Mouse (Mus musculus) limb, embryonic 15.5 days (tissue): ENCODE results near the gene 1700037H04Rik. TPM values are rescaled to one million over a fixed set of nuclear protein-coding genes. Genes with fewer than 3 reads are reported as not detected.
A peak's percentile ranks its signal among the peaks of the same experiment; 100 is the strongest.

Source experiments
- ATAC-seq: fragments of 200-750 bp; cut with Nextera tagmentation; 2 replicates; pipeline ENCODE4 v1.8.0; 2017; ENCODE audit warnings: low read depth, moderate TSS enrichment; ENCODE audit not compliant: insufficient number of reproducible peaks, low FRiP score, low TSS enrichment
- H3K27ac ChIP-seq: fragments of 300-500 bp; sonication (generic); 2 replicates; pipeline ENCODE4 v1.5.1; 2015; ENCODE audit warnings: moderate library complexity, mild to moderate bottlenecking, inconsistent platforms
- H3K27me3 ChIP-seq: fragments of 300-500 bp; sonication (generic); 2 replicates; pipeline ENCODE4 v1.6.1; 2015; ENCODE audit warnings: inconsistent platforms
- H3K36me3 ChIP-seq: fragments of 300-500 bp; sonication (generic); 2 replicates; pipeline ENCODE4 v1.6.1; 2015; ENCODE audit warnings: inconsistent platforms
- H3K4me1 ChIP-seq: fragments of 300-500 bp; sonication (generic); 2 replicates; pipeline ENCODE4 v1.6.1; 2015; ENCODE audit warnings: inconsistent platforms
- H3K4me2 ChIP-seq: fragments of 300-500 bp; sonication (generic); 2 replicates; pipeline ENCODE4 v1.6.1; 2015; ENCODE audit warnings: mild to moderate bottlenecking, inconsistent platforms
- H3K4me3 ChIP-seq: fragments of 300-500 bp; sonication (generic); 2 replicates; pipeline ENCODE4 v1.5.1; 2015; ENCODE audit warnings: mild to moderate bottlenecking, inconsistent platforms
- H3K9ac ChIP-seq: fragments of 300-500 bp; sonication (generic); 2 replicates; pipeline ENCODE4 v1.6.1; 2015; ENCODE audit warnings: inconsistent platforms
- H3K9me3 ChIP-seq: fragments of 300-500 bp; sonication (generic); 2 replicates; pipeline ENCODE4 v1.6.1; 2016; ENCODE audit warnings: inconsistent platforms
- WGBS: fragments of 180-500 bp; shearing (Covaris S2); methylation state at CpG from one replicate; pipeline ENCODE4 v1.1.7; 2015; 5-methylcytosine and 5-hydroxymethylcytosine counted together
- polyA plus RNA-seq: library from polyadenylated mRNA; unstranded; fragments of >200 nt; fragmentation: Nextera tagmentation; extraction: Ambion mirVana; gene quantifications from 2 replicates; pipeline ENCODE4 v1.2.1, GENCODE M21; 2015

Gene 1700037H04Rik
- polyA plus RNA-seq, 1 experiment from 2014 or later, result 56.0 TPM

- Histone ChIP-seq H3K4me3 (peak overlapping the region; percentile 71), H3K27me3 (no peaks in the 10 kb centered on the region), H3K36me3 (no peaks in the 10 kb centered on the region), H3K27ac (peak overlapping the region; percentile 74; the same call in 1 of the 2 replicates), H3K9ac (peak overlapping the region; percentile 57), H3K4me1 (peaks cover 18% of the 10 kb centered on the region), H3K9me3 (no peaks in the 10 kb centered on the region), H3K4me2 (peak overlapping the region; percentile 86)
- ATAC-seq, result peak; percentile 20
- WGBS, result under 1% methylated on average over 18 of the region's 18 CpGs
Observed at GRCm38 (mm10) chr2:131159491-131159910, 380 bp downstream of the 1700037H04Rik start.

- H3K4me3 ChIP-seq, result no peak overlapping the region
- no peak overlapping the region for H3K9ac ChIP-seq
- no peaks in the 10 kb centered on the region for H3K27me3 ChIP-seq
- H3K4me1 ChIP-seq, result peaks cover 16% of the 10 kb centered on the region
- no peak for ATAC-seq
- no peak overlapping the region for H3K27ac ChIP-seq
- H3K36me3 ChIP-seq, result peaks cover 14% of the 10 kb centered on the region
- no peaks in the 10 kb centered on the region for H3K9me3 ChIP-seq
- 91% methylated on average over 7 of the region's 7 CpGs for WGBS
- H3K4me2 ChIP-seq, result no peak overlapping the region
Observed at GRCm38 (mm10) chr2:131156987-131157386, 2.9 kb downstream of the 1700037H04Rik start.

DNA sequence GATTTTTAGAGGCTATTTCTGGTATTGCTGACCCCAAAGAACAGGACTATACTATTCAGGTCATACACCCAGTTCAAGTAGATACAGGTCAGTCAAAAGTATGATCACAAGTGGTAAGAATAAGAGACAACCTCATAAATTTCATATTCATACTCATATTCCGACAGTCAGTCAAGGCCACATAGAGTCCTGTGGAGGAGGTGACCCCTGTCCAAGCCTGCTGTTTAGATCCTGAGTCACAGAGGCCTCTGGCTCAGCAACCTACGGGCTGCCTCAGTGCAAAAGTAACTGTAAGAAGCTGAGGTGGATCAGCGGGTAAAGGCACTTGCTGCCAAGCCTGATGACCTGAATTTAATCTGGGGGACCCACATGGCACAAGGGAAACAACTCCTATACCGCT, 5.8 kb downstream of the 1700037H04Rik start:
- Histone ChIP-seq H3K36me3 (peaks cover 42% of the 10 kb centered on the region), H3K9me3 (no peaks in the 10 kb centered on the region), H3K27ac (no peak overlapping the region), H3K4me3 (no peak overlapping the region), H3K4me2 (no peak overlapping the region), H3K9ac (no peak overlapping the region), H3K27me3 (no peaks in the 10 kb centered on the region), H3K4me1 (peaks cover 12% of the 10 kb centered on the region)
- ATAC-seq, result no peak
- WGBS, result 91% methylated on average over 4 of the region's 4 CpGs

- Histone ChIP-seq H3K4me2 (no peak overlapping the region), H3K36me3 (peaks cover 60% of the 10 kb centered on the region), H3K9ac (no peak overlapping the region), H3K9me3 (no peaks in the 10 kb centered on the region), H3K27ac (no peak overlapping the region), H3K4me1 (peaks cover under 1% of the 10 kb centered on the region; the same call in 1 of the 2 replicates), H3K27me3 (no peaks in the 10 kb centered on the region), H3K4me3 (no peak overlapping the region)
- no peak for ATAC-seq
- 92% methylated on average over 7 of the region's 7 CpGs for WGBS
Observed at GRCm38 (mm10) chr2:131152166-131152730, 7.6 kb downstream of the 1700037H04Rik start.

- H3K4me1 ChIP-seq, result peaks cover 2% of the 10 kb centered on the region; the same call in 1 of the 2 replicates
Observed at GRCm38 (mm10) chr2:131149254-131149578, 10.7 kb downstream of the 1700037H04Rik start.

GRCm38 (mm10) chr2:131148353-131149253, 11.3 kb downstream of the 1700037H04Rik start:
- Histone ChIP-seq H3K9ac (no peak overlapping the region), H3K27ac (no peak overlapping the region), H3K4me2 (no peak overlapping the region), H3K27me3 (no peaks in the 10 kb centered on the region), H3K9me3 (no peaks in the 10 kb centered on the region), H3K4me1 (peaks cover 2% of the 10 kb centered on the region; the same call in 1 of the 2 replicates), H3K36me3 (peaks cover 94% of the 10 kb centered on the region), H3K4me3 (no peak overlapping the region)
- no peak for ATAC-seq
- 82% methylated on average over 8 of the region's 8 CpGs for WGBS

More at GRCm38 (mm10) chr2:131149254-131149578, 10.7 kb downstream of the 1700037H04Rik start:
- Histone ChIP-seq H3K9me3 (no peaks in the 10 kb centered on the region), H3K36me3 (peaks cover 90% of the 10 kb centered on the region), H3K27me3 (no peaks in the 10 kb centered on the region), H3K9ac (no peak overlapping the region), H3K4me2 (no peak overlapping the region), H3K27ac (no peak overlapping the region), H3K4me3 (no peak overlapping the region)
- 87% methylated on average over 3 of the region's 3 CpGs for WGBS
- no peak for ATAC-seq

GRCm38 (mm10) chr2:131147043-131147365, 12.9 kb downstream of the 1700037H04Rik start:
- H3K4me3 ChIP-seq, result no peak overlapping the region
- no peaks in the 10 kb centered on the region for H3K27me3 ChIP-seq
- no peak overlapping the region for H3K9ac ChIP-seq
- H3K9me3 ChIP-seq, result no peaks in the 10 kb centered on the region
- peaks cover 94% of the 10 kb centered on the region for H3K36me3 ChIP-seq
- no peak overlapping the region for H3K27ac ChIP-seq
- ATAC-seq, result no peak
- H3K4me1 ChIP-seq, result peaks cover 10% of the 10 kb centered on the region
- 92% methylated on average over 8 of the region's 8 CpGs for WGBS
- H3K4me2 ChIP-seq, result no peak overlapping the region

DNA sequence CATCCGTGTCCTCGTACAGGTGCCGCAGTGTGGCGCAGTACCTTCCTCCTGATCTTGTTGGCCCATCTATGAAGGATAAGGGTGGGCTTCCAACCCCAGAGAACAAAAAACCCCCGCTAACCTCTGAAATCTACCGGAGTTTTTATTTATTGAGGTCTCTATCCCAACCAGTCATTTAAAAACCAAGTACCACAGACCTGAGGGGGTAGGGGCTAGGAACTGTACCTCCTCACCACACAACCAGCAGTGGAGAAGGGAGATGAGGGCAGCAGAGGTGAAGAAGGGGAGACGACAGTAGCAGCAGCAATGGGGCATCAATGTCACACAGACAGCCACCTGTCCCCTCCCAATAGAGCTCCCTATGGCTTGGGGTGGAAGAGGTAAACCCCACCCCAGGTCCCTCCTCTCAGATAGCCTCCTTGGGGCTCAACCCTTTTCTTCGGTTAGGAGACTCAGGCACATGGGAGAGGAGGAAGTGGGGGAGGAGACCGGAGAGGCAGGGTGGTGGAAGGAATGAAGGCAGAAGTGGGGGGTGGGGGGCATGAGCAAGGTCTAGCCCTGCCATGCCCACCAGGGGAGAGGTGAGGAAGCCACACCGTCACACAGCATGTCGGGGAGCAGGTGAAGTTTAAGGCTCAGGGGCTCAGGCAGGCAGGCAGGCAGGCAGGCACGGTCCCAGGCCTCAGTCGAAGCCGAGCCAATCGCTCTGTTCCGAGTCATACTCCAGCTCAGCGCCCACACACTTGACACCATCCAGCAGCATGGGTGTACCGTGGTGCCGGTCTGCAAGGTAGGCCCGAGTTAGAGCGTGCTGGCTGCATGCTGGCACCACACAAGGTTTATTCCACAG, 13.5 kb downstream of the 1700037H04Rik start:
- WGBS, result 82% methylated on average over 21 of the region's 21 CpGs
- ATAC-seq, result no peak
- H3K36me3 ChIP-seq, result peaks cover 94% of the 10 kb centered on the region
- no peaks in the 10 kb centered on the region for H3K27me3 ChIP-seq
- no peak overlapping the region for H3K27ac ChIP-seq
- no peaks in the 10 kb centered on the region for H3K9me3 ChIP-seq
- no peak overlapping the region for H3K9ac ChIP-seq
- no peak overlapping the region for H3K4me2 ChIP-seq
- H3K4me1 ChIP-seq, result peaks cover 10% of the 10 kb centered on the region
- no peak overlapping the region for H3K4me3 ChIP-seq

DNA sequence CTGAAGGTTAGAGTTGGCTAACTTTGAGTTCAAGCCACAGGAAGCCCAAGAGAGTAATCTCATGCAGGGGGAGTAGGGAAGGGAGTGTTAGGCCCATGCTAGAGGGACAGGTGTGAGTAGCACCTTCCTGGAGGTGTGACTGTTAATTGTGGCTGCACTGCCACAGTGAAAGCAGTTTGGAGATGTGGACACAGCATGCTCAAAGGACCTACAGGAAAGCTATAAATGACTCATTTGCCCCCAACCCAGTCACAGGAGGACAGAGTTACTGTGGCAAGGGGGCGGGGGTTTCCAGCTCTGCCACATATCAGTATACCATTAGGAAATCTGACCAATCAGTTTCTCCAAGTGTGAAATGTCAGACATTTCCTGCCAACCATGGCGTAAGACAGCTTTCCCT, 14.3 kb downstream of the 1700037H04Rik start:
- H3K36me3 ChIP-seq, result peaks cover 94% of the 10 kb centered on the region
- no peak for ATAC-seq
- no peaks in the 10 kb centered on the region for H3K9me3 ChIP-seq

DNA sequence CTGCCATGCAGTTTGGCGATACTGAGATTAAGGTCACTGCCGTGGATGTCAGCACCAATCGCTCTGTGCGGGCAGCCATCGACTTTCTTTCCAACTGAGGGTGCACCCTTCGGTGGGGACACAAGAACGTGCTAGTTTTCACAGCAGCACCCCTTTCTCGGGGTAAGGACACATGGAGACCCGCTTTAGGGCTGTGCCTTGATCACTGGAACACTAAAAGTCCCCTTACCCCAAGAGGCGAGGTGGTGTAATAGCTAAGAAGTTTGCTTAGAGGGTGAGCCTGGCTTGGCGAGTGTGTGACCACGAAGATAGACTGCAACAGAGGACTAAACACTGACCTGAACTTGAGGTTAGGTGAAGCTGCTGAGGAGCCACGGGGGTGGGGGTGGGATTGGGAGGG, 14.8 kb downstream of the 1700037H04Rik start:
- H3K4me2 ChIP-seq, result no peak overlapping the region
- ATAC-seq, result no peak
- H3K9me3 ChIP-seq, result no peaks in the 10 kb centered on the region
- peaks cover 94% of the 10 kb centered on the region for H3K36me3 ChIP-seq
- 54% methylated on average over 13 of the region's 13 CpGs for WGBS
- H3K4me1 ChIP-seq, result peaks cover 10% of the 10 kb centered on the region
- no peak overlapping the region for H3K4me3 ChIP-seq
- H3K27ac ChIP-seq, result no peak overlapping the region
- no peaks in the 10 kb centered on the region for H3K27me3 ChIP-seq
- no peak overlapping the region for H3K9ac ChIP-seq

More for the DNA sequence above, 14.3 kb downstream of the 1700037H04Rik start:
- peaks cover 10% of the 10 kb centered on the region for H3K4me1 ChIP-seq
- no peak overlapping the region for H3K4me2 ChIP-seq
- H3K4me3 ChIP-seq, result no peak overlapping the region
- 74% methylated on average over 2 of the region's 2 CpGs for WGBS
- H3K27ac ChIP-seq, result no peak overlapping the region
- H3K9ac ChIP-seq, result no peak overlapping the region
- H3K27me3 ChIP-seq, result no peaks in the 10 kb centered on the region

DNA sequence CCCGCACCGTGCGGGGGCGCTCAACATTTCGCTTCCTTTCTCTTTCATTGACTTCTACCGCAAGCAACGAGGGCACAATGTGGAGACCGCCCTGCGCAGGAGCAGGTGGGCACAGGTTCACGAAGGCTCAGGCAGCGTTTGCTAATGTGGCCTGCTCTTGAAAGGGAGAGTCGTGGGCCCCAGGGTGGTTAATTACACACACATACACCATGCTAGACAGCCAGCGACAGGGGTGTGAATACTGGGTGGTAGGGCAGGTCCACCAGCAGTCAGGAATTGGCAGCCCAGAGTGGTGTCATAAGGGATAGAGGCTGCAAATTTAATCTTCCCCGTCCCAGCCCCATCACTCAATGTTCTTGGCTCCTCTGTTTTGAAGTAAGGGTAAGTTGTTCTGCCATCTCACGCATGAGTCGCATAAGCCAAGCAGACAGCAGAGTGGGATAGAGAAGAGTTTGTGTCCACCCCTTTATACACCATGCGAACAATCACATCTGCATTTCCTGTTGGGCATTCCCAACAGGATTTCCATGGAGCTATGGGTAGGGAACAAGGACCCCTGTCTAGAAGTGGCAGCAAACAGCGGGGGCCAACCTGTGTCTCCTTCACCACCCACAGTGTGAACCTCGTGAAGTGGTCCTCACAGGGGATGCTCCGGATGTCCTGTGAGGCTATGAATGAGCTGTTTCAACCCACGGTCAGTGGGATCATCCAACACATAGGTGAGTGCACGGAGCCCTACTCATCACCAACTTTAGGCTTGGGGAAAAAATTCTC, 16.7 kb downstream of the 1700037H04Rik start:
- H3K9ac ChIP-seq, result no peak overlapping the region
- H3K27ac ChIP-seq, result no peak overlapping the region
- WGBS, result 71% methylated on average over 22 of the region's 22 CpGs
- H3K4me2 ChIP-seq, result no peak overlapping the region
- no peaks in the 10 kb centered on the region for H3K27me3 ChIP-seq
- no peak for ATAC-seq
- no peaks in the 10 kb centered on the region for H3K9me3 ChIP-seq
- H3K36me3 ChIP-seq, result peaks cover 96% of the 10 kb centered on the region
- H3K4me3 ChIP-seq, result no peak overlapping the region
- H3K4me1 ChIP-seq, result peaks cover 10% of the 10 kb centered on the region
